Mouse (Mus musculus) lung, embryonic 14.5 days (tissue): ENCODE measurements around the gene Fbxo48. TPM values are rescaled to one million over a fixed set of nuclear protein-coding genes. Genes with fewer than 3 reads are reported as not detected.
A peak's percentile ranks its signal among the peaks of the same experiment; 100 is the strongest.

Experiments used
- ATAC-seq: fragments of 200-750 bp; cut with Nextera tagmentation; 2 replicates; pipeline ENCODE4 v1.8.0; 2017; ENCODE audit warnings: mild to moderate bottlenecking, moderate TSS enrichment, moderate library complexity; ENCODE audit not compliant: insufficient read depth
- DNase-seq: peaks from one replicate; pipeline ENCODE4 v3.0.0-alpha.2; 2015
- H3K27ac ChIP-seq: fragments of 300-500 bp; sonication (generic); 2 replicates; pipeline ENCODE4 v1.5.1; 2014; ENCODE audit warnings: low read depth, mild to moderate bottlenecking, moderate library complexity
- H3K27me3 ChIP-seq: fragments of 300-500 bp; sonication (generic); 2 replicates; pipeline ENCODE4 v1.6.1; 2014; ENCODE audit warnings: low read length, control low read depth; ENCODE audit not compliant: insufficient read depth
- H3K36me3 ChIP-seq: fragments of 300-500 bp; sonication (generic); 2 replicates; pipeline ENCODE4 v1.6.1; 2014; ENCODE audit warnings: control low read depth; ENCODE audit not compliant: insufficient read depth
- H3K4me1 ChIP-seq: fragments of 300-500 bp; sonication (generic); 2 replicates; pipeline ENCODE4 v1.6.1; 2014; ENCODE audit warnings: antibody characterized with exemption, control low read depth; ENCODE audit not compliant: insufficient read depth
- H3K4me2 ChIP-seq: fragments of 300-500 bp; sonication (generic); 2 replicates; pipeline ENCODE4 v1.6.1; 2014; ENCODE audit warnings: mild to moderate bottlenecking
- H3K4me3 ChIP-seq: fragments of 300-500 bp; sonication (generic); 2 replicates; pipeline ENCODE4 v1.5.1; 2014; ENCODE audit warnings: low read depth, low read length
- H3K9ac ChIP-seq: fragments of 300-500 bp; sonication (generic); 2 replicates; pipeline ENCODE4 v1.6.1; 2014
- H3K9me3 ChIP-seq: fragments of 300-500 bp; sonication (generic); 2 replicates; pipeline ENCODE4 v1.6.1; 2016; ENCODE audit warnings: low read depth, low read length, control low read depth
- CTCF ChIP-seq: IDR thresholded peaks from 2 replicates; pipeline ENCODE4 v1.5.1; 2016; ENCODE audit warnings: antibody characterized with exemption, low read depth
- WGBS: fragments of 180-500 bp; shearing (Covaris S2); extraction: QIAGEN DNeasy Blood & Tissue Kit; methylation state at CpG from one replicate; pipeline ENCODE4 v1.1.7; 2014; 5-methylcytosine and 5-hydroxymethylcytosine counted together
- polyA plus RNA-seq: library from polyadenylated mRNA; unstranded; fragments of >200 nt; fragmentation: Nextera tagmentation; extraction: Ambion mirVana; gene quantifications from 2 replicates; pipeline ENCODE4 v1.2.1, GENCODE M21; 2014

Gene Fbxo48
- polyA plus RNA-seq, 1 experiment from 2014 or later, result 2.8 TPM

- H3K9ac ChIP-seq, result no peak overlapping the region
- no peaks in the 10 kb centered on the region for H3K4me1 ChIP-seq
- no peaks in the 10 kb centered on the region for H3K27me3 ChIP-seq
- no peak for TF ChIP-seq CTCF
- H3K36me3 ChIP-seq, result no peaks in the 10 kb centered on the region
- ATAC-seq (no peak), DNase-seq (no peak)
- no peak overlapping the region for H3K4me3 ChIP-seq
- H3K4me2 ChIP-seq, result no peak overlapping the region
- 92% methylated on average over 2 of the region's 2 CpGs for WGBS
- H3K27ac ChIP-seq, result no peak overlapping the region
- H3K9me3 ChIP-seq, result no peaks in the 10 kb centered on the region
Measured at GRCm38 (mm10) chr11:16917512-16917911, 33.7 kb upstream of the Fbxo48 start.

GRCm38 (mm10) chr11:16932159-16932558, 19.0 kb upstream of the Fbxo48 start:
- WGBS, result 85% methylated on average over 3 of the region's 3 CpGs
- Histone ChIP-seq H3K27me3 (no peaks in the 10 kb centered on the region), H3K9me3 (no peaks in the 10 kb centered on the region), H3K4me2 (no peak overlapping the region), H3K27ac (no peak overlapping the region), H3K4me3 (no peak overlapping the region), H3K4me1 (no peaks in the 10 kb centered on the region), H3K9ac (no peak overlapping the region), H3K36me3 (no peaks in the 10 kb centered on the region)
- no peak for DNase-seq
- ATAC-seq, result no peak
- no peak for TF ChIP-seq CTCF

GRCm38 (mm10) chr11:16935577-16936236, 15.5 kb upstream of the Fbxo48 start:
- Histone ChIP-seq H3K4me2 (no peak overlapping the region), H3K27ac (no peak overlapping the region), H3K4me3 (no peak overlapping the region), H3K36me3 (no peaks in the 10 kb centered on the region), H3K9ac (no peak overlapping the region), H3K27me3 (no peaks in the 10 kb centered on the region), H3K4me1 (no peaks in the 10 kb centered on the region), H3K9me3 (no peaks in the 10 kb centered on the region)
- no peak for TF ChIP-seq CTCF
- ATAC-seq (no peak), DNase-seq (no peak)
- 76% methylated on average over 6 of the region's 6 CpGs for WGBS

- 45% methylated on average over 4 of the region's 4 CpGs for WGBS
- no peak overlapping the region for H3K4me3 ChIP-seq
- H3K4me1 ChIP-seq, result no peaks in the 10 kb centered on the region
- H3K9ac ChIP-seq, result no peak overlapping the region
- H3K27me3 ChIP-seq, result no peaks in the 10 kb centered on the region
- H3K27ac ChIP-seq, result no peak overlapping the region
- no peak for ATAC-seq
- DNase-seq, result peak; percentile 20
- no peak for TF ChIP-seq CTCF
- H3K9me3 ChIP-seq, result no peaks in the 10 kb centered on the region
- H3K4me2 ChIP-seq, result no peak overlapping the region
- no peaks in the 10 kb centered on the region for H3K36me3 ChIP-seq
Measured at GRCm38 (mm10) chr11:16941103-16941793, 9.9 kb upstream of the Fbxo48 start.

GRCm38 (mm10) chr11:16941973-16942452, 9.2 kb upstream of the Fbxo48 start:
- H3K9ac ChIP-seq, result no peak overlapping the region
- H3K9me3 ChIP-seq, result no peaks in the 10 kb centered on the region
- DNase-seq (peak; percentile 57), ATAC-seq (peak; percentile 56; the same call in 1 of the 2 replicates)
- WGBS, result 37% methylated on average over 4 of the region's 4 CpGs
- no peaks in the 10 kb centered on the region for H3K27me3 ChIP-seq
- H3K4me1 ChIP-seq, result no peaks in the 10 kb centered on the region
- TF ChIP-seq CTCF, result no peak
- H3K4me2 ChIP-seq, result no peak overlapping the region
- H3K4me3 ChIP-seq, result no peak overlapping the region
- no peaks in the 10 kb centered on the region for H3K36me3 ChIP-seq
- H3K27ac ChIP-seq, result no peak overlapping the region

GRCm38 (mm10) chr11:16943016-16943415, 8.2 kb upstream of the Fbxo48 start:
- H3K27ac ChIP-seq, result no peak overlapping the region
- ATAC-seq (no peak), DNase-seq (no peak)
- 86% methylated on average over 4 of the region's 4 CpGs for whole genome bisulfite sequencing
- no peak for TF ChIP-seq CTCF
- no peak overlapping the region for H3K9ac ChIP-seq
- H3K4me1 ChIP-seq, result no peaks in the 10 kb centered on the region
- no peak overlapping the region for H3K4me3 ChIP-seq
- H3K36me3 ChIP-seq, result no peaks in the 10 kb centered on the region
- H3K27me3 ChIP-seq, result no peaks in the 10 kb centered on the region
- no peaks in the 10 kb centered on the region for H3K9me3 ChIP-seq
- no peak overlapping the region for H3K4me2 ChIP-seq

- no peak overlapping the region for H3K4me2 ChIP-seq
- TF ChIP-seq CTCF, result peak; percentile 88
- no peak overlapping the region for H3K27ac ChIP-seq
- H3K27me3 ChIP-seq, result no peaks in the 10 kb centered on the region
- peak; percentile 81 for DNase-seq
- peaks cover 6% of the 10 kb centered on the region for H3K4me1 ChIP-seq
- H3K9me3 ChIP-seq, result no peaks in the 10 kb centered on the region
- no peak overlapping the region for H3K9ac ChIP-seq
- WGBS, result 26% methylated on average over 1 of the region's 1 CpGs
- H3K36me3 ChIP-seq, result no peaks in the 10 kb centered on the region; the same call in 1 of the 2 replicates
- H3K4me3 ChIP-seq, result no peak overlapping the region
- no peak for ATAC-seq
Measured at GRCm38 (mm10) chr11:16948756-16949155, 2.4 kb upstream of the Fbxo48 start.
